8 mouse cellular contexts compared by ENCODE assay signal in the genomic region with DNA sequence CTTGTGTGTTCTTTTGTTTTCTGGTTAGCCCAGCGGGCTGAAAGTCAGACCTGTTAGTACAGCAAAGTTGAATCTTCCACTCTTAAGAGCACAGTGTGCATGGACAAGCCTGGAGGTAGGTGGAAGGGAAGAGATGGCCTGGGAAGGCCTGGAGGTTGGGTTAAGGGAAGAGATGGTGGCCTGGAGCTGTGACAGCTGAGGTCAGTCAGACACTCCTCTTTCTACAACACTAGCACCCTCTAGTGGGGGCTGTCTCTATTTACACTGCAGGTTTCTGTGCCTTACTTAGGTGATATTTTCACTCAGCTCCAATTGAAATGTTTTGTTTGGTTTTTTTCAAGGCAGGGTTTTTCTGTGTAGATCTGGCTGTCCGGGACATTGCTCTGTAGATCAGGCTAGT. TPM values are rescaled to one million over a fixed set of nuclear protein-coding genes. Genes with fewer than 3 reads are reported as not detected.
DNase-seq lines count a peak whose midpoint lies in the region; ATAC-seq lines count a peak whose summit lies in the region.

No protein-coding gene starts in this region.

- H3K9me3 ChIP-seq in liver, embryonic 11.5 days (ENCODE audit: control insufficient read depth, low read length): no peaks in the 10 kb centered on the region
- H3K9me3 ChIP-seq in embryonic facial prominence, embryonic 12.5 days: no peaks in the 10 kb centered on the region
- H3K9me3 ChIP-seq in midbrain, embryonic 12.5 days: no peaks in the 10 kb centered on the region

- H3K27ac ChIP-seq in liver, embryonic 11.5 days (ENCODE audit: low read depth, low read length): no peak overlapping the region
- H3K27ac ChIP-seq in embryonic facial prominence, embryonic 12.5 days: no peak overlapping the region
- H3K27ac ChIP-seq in midbrain, embryonic 12.5 days (replicated peaks): no peak overlapping the region

- no peak overlapping the region for H3K9ac ChIP-seq in liver, embryonic 11.5 days (ENCODE audit: low read depth, low read length)
- no peak overlapping the region for H3K9ac ChIP-seq in embryonic facial prominence, embryonic 12.5 days
- no peak overlapping the region for H3K9ac ChIP-seq in midbrain, embryonic 12.5 days (replicated peaks)

- DNase-seq in liver: peak; percentile 51
- DNase-seq in liver, embryonic 11.5 days (ENCODE audit: low spot score): no peak
- peak; percentile 57 for DNase-seq in adrenal gland, postnatal 25 days
- peak; percentile 52 to 58 for DNase-seq in layer of hippocampus, postnatal 36 days
- DNase-seq in telencephalon, adult 2 months (ENCODE audit: low read depth, low spot score): peak; percentile 36

- H3K4me3 ChIP-seq in liver, embryonic 11.5 days (ENCODE audit: low read depth, low read length): no peak overlapping the region
- H3K4me3 ChIP-seq in embryonic facial prominence, embryonic 12.5 days: no peak overlapping the region
- H3K4me3 ChIP-seq in midbrain, embryonic 12.5 days: no peak overlapping the region

- ATAC-seq in liver, embryonic 11.5 days (replicated peaks; ENCODE audit: low FRiP score): no peak
- ATAC-seq in embryonic facial prominence, embryonic 12.5 days (ENCODE audit: insufficient number of reproducible peaks, insufficient read depth, low FRiP score, low TSS enrichment): 0 out of 2 replicates have a peak, but pooled peaks have one; percentile 36
- ATAC-seq in hematopoietic stem cell, adult 5-6 weeks (replicated peaks in 1 of 2; ENCODE audit: insufficient read depth in 1 of 2, low FRiP score in 2 of 2, low TSS enrichment in 1 of 2, low read depth in 1 of 2, poor library complexity in 2 of 2, severe bottlenecking in 2 of 2): peak; percentile 73 to 82; a peak in 3 of 4 replicates
- peak; percentile 60; the same call in 1 of the 2 replicates for ATAC-seq in midbrain, embryonic 12.5 days (ENCODE audit: low FRiP score, low read depth)

- no peaks in the 10 kb centered on the region for H3K4me1 ChIP-seq in liver, embryonic 11.5 days (replicated peaks; ENCODE audit: control insufficient read depth, insufficient read depth, low read length)
- H3K4me1 ChIP-seq in embryonic facial prominence, embryonic 12.5 days: no peaks in the 10 kb centered on the region
- 0 out of 2 replicates have a peak, but pooled peaks cover 3% of the 10 kb centered on the region for H3K4me1 ChIP-seq in midbrain, embryonic 12.5 days

- WGBS in liver, embryonic 11.5 days: 50% methylated on average over 2 of the region's 2 CpGs
- 55% methylated on average over 2 of the region's 2 CpGs for WGBS in embryonic facial prominence, embryonic 12.5 days
- 47% methylated on average over 2 of the region's 2 CpGs for WGBS in midbrain, embryonic 12.5 days

- no peak overlapping the region for H3K4me2 ChIP-seq in liver, embryonic 11.5 days
- no peak overlapping the region for H3K4me2 ChIP-seq in embryonic facial prominence, embryonic 12.5 days (replicated peaks)
- H3K4me2 ChIP-seq in midbrain, embryonic 12.5 days (replicated peaks): no peak overlapping the region

- no peaks in the 10 kb centered on the region for H3K36me3 ChIP-seq in liver, embryonic 11.5 days (ENCODE audit: control insufficient read depth, insufficient read depth, low read length)
- H3K36me3 ChIP-seq in embryonic facial prominence, embryonic 12.5 days: no peaks in the 10 kb centered on the region
- no peaks in the 10 kb centered on the region for H3K36me3 ChIP-seq in midbrain, embryonic 12.5 days

- H3K27me3 ChIP-seq in liver, embryonic 11.5 days (replicated peaks; ENCODE audit: control insufficient read depth, insufficient read depth, low read length): peaks cover 8% of the 10 kb centered on the region
- peaks cover 5% of the 10 kb centered on the region; the same call in 1 of the 2 replicates for H3K27me3 ChIP-seq in embryonic facial prominence, embryonic 12.5 days
- peaks cover 48% of the 10 kb centered on the region for H3K27me3 ChIP-seq in midbrain, embryonic 12.5 days

RNA-seq across cellular contexts. Expression of a gene that starts 7.5 kb away (rescaled TPM):
- polyA plus RNA-seq in liver, embryonic 11.5 days (2014; fragmentation: Nextera tagmentation; extraction: Ambion mirVana): 0.13 and 0.40 TPM in 2 replicates
- total RNA-seq in adrenal gland, postnatal 25 days (2021): 5.5 and 6.4 TPM in 2 replicates
- 12.2 and 14.8 TPM in 2 replicates for polyA plus RNA-seq in embryonic facial prominence, embryonic 12.5 days (2016; fragmentation: Nextera tagmentation; extraction: Ambion mirVana)
- total RNA-seq in hematopoietic stem cell, adult 5-6 weeks (2017): 0.19 TPM in 1 of 2 replicates, not detected in the other
- total RNA-seq in layer of hippocampus, postnatal 36 days (2021): 1 to 10 TPM; 6.2 to 7.3 TPM
- polyA plus RNA-seq in midbrain, embryonic 12.5 days (2016; fragmentation: Nextera tagmentation; extraction: Ambion mirVana): 26.6 and 34.6 TPM in 2 replicates

RNA-seq across cellular contexts. Expression of a gene that starts 23.8 kb away (rescaled TPM):
- polyA plus RNA-seq in liver, embryonic 11.5 days (2014; fragmentation: Nextera tagmentation; extraction: Ambion mirVana): 0.56 and 0.84 TPM in 2 replicates
- total RNA-seq in adrenal gland, postnatal 25 days (2021): 0.94 and 1.3 TPM in 2 replicates
- 0.50 and 0.70 TPM in 2 replicates for polyA plus RNA-seq in embryonic facial prominence, embryonic 12.5 days (2016; fragmentation: Nextera tagmentation; extraction: Ambion mirVana)
- total RNA-seq in hematopoietic stem cell, adult 5-6 weeks (2017): 3.6 and 8.6 TPM in 2 replicates
- 1 to 10 TPM; 1.2 to 2.8 TPM for total RNA-seq in layer of hippocampus, postnatal 36 days (2021)
- 0.34 and 0.63 TPM in 2 replicates for polyA plus RNA-seq in midbrain, embryonic 12.5 days (2016; fragmentation: Nextera tagmentation; extraction: Ambion mirVana)
